Mouse (Mus musculus): ENCODE measurements around the gene Barhl2. TPM values are rescaled to one million over a fixed set of nuclear protein-coding genes. Genes with fewer than 3 reads are reported as not detected.
A peak's percentile ranks its signal among the peaks of the same experiment; 100 is the strongest.

The Barhl2 gene
- total RNA-seq, 2 experiments from 2014 or later: not detected

DNA sequence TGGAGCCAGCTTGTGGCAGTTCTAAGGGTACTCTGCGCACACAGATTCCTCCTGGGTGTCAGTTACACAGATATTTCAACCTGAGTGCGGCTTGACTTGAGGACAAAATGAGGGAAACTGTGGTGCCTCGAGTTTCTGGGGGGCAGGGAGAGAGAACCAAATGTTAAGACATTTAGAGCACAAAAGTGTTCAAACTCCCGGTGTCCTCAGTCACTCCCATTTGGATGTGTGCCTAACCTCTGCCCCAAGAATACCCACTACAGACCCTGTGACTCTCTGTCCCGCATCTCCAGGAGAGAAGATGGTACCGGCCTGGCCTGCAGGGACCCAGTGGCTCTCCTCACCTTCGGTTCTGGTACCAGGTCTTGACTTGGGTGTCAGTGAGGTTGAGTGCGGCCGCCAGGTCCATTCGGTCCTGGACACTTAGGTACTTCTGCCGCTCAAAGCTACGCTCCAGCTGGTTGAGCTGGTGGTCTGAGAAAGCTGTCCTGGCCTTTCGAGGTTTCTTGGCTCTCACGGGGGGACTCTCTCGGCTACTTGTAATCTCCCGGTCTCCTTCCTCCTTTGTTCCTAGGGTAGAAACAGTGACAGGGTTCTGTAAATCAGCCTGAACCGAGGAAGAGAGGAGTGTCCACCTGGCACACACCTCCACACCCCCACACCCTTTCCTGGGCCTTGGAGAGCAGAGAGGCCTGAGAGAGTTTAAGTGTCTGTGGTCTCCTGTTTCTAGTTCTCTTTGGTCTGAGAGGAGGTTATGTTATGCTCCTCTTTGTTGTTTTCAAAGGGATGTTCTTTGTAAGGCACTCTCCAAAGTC is 2.7 kb downstream of the Barhl2 start:
- no peak for DNase-seq (ENCODE audit: low spot score in 2 of 2)

DNA sequence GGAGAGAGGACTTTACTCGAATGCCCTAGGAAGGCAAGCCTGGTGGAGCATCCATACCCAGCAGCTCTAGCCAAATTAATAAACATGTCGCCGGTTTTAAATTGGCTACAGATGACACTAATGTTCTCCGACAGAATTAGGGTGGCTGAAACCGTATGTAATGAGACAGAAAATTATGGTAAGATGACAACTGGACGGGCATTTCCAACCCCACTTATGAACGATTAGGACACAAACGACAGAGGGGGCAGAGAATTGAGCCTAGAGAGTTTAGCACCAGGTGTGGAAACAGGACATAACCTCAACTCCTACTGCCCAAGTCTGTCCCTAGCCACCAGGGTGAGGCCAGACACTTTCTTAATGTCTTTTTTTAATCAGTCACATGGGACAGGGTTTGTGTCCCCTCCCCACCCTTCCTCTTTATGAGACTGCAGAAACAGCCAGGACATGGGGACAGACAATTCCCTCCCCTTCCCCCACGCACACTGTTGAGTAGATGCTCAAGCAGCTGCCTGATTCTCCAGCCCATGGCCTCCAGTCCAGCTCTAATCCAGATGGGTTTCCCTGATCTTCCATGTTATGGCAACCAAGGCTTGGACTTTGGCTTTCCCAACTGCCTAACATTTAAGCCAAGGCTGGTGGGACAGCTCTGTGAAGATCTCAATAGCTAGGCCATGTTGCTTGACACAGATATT is 3.4 kb downstream of the Barhl2 start:
- no peak for DNase-seq (ENCODE audit: low spot score in 2 of 2)

DNA sequence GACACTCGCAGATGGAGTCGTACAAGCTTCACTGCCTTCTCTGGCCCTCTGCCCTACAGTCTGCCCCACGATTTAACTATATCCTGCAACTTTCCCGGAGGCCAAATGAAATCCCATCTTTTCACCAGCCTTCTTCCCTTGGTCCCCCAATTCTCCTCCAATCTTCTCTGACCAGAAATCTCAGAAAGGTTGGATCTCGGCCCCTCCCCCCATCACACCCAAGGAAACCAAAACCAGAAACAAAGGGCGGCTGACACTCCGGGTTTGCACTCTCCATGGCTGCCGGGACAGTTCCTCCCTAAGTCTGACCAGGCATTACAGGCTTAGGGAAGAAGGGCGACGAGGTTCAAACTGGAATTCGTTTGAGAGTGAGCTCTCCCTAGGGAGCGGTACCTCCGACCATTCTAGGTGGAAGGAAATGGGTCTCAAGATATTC is 4.1 kb downstream of the Barhl2 start:
- DNase-seq (ENCODE audit: low spot score in 2 of 2): no peak

DNA sequence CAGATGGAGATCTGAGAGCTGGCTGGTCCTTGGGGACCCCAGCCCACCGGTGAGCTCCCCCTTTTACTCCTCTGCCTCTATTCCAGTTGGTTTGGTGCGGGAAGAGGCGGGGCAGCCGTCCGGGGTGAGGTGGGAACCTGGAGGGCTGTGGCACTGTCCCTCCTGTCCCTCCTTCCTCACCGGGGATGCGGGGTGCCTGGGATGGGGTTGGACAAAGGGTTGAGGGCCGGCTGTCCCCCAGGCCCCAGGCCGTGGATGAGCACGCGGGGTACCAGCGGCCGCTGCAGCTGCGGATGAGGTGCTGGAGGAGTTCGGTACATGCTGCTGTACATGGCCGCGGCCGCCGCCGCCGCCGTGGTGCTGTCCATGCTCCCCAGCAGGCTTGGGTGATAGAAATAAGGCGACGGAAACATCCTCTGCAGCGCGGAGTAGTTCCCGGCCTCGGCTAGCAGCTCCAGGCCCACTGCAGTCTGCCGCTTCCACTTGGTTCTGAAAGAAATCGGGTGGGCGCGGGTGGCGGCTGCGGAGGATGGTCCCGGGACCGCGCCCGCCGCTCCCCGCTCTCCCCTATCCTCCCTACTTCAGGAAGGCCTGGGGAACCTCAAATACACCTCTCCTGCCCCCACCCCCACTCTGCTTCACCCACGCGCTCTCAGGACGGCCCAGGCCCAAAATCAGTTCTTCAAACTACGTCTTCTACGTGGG is 4.6 kb downstream of the Barhl2 start:
- DNase-seq (ENCODE audit: low spot score in 2 of 2): no peak

DNA sequence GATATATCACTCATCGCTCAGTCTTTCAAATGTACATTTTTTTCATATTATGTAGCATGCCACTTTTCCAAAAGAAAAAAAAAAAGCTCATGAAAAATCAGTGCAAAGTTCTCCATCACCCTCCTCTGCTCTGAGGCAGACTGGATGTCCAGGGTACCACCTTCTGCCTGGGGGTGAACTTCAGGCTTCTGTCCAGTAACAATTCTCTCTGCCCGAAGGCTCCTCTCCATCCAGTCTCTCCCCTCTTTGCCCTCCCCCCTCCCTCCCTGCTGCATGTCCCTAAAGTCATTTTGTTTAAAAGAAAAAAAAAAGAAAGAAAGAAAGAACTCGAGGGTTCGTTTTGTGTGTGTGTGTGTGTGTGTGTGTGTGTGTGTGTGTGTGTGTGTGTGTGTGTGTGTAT is 5.3 kb downstream of the Barhl2 start:
- DNase-seq (ENCODE audit: low spot score in 2 of 2): no peak

DNA sequence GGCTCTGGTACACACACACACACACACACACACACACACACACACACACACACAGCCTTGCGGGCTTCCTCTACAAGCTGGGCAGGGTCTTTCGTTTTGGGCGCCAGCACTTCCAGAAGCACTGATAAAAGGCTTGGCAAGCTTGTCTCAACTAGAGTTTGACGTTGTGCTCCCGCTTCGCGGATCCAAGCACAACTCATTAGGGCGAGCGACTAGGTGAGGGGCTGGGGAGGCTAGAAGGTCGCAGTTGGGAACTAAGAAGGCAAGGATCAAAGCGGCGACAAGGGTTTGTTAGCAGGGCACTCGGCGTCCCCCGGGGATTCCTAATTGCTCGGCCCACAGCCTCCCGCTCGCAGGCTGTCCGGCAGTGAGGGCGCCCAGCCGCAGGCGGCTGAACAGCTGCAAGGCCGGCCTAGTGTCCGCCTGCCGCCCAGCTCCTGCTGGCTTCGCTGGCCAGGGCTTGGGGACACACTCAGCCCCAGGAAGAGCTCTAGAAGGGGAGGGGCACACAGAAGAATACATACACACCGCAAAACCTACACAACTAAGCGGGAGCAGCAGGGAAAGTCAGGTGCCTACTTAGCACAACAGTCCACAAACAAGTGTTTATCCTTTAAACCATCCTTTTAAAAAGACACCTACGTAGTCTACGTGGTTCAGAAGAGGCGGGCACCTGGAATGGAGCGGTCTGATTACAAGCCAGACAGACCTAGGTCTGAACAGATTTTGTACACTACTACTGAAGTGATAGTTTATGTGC is 6.1 kb downstream of the Barhl2 start:
- no peak for DNase-seq (ENCODE audit: low spot score in 2 of 2)

DNA sequence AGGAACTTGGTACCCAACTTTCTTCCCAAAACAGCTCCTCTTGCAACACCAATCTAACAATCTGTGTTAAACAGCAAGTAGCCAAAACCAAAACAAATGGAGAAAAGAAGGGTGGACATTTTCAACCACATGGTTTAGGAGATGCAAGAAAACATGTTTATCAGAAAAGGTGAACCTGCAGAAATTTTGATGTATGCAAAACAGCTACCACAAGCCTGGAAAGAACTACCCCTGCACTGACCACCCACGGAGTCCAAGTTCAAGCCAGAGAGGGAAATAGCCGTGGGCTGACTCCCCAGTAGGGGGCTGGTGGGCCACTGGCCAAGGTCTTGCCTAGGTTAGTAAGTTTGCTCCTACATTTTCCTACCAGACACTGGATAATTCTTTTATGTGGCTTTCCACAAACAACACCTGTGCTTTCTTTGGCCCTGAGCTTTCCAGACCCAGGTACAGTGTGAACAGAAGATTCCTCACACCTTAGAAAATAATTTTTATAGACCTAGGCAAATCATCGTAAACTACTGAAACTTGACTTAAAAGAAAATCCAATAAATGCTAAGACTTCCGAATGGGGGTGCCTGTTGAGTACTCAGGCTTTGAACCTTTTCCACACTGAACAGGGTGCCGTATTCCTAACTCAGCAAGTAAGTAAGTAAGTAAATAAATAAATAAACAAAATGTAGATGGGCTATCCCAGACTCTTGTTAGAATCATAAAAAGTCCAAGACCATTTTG is 7.4 kb downstream of the Barhl2 start:
- no peak for DNase-seq (ENCODE audit: low spot score in 2 of 2)

DNA sequence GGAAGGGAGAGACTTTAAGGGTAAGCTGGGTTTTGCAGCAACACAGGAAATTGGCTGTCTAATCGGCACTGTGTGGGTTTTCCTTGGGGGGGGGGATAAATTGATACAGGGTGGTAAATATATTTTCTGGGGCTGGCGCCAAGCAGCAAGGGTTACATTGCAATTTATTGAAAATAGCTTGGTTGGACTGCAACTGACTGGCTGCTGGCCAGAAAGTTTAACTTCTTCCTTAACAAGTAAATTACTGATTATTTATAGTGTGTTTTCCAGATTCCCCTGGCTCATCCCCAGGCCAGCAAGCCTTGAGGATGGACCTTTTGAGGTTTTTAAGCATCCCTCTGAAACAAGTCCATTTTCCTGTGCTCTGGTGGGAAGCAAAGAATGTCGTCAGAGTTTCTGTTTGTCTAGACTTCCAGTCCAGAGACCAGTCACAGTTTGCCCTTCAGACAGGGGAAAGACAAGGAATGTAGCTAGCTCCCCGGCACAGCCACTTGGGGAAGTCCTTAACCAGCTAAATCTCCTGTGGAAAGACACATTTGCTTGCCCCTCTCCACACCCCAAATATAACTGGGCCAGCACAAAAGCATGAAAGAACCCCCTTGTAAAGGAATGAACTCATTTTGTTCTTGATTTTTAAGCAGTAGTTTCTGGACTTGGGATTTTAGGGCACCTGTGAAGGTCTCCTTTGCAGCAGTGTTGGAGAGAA is 8.1 kb downstream of the Barhl2 start:
- no peak for DNase-seq (ENCODE audit: low spot score in 2 of 2)

DNA sequence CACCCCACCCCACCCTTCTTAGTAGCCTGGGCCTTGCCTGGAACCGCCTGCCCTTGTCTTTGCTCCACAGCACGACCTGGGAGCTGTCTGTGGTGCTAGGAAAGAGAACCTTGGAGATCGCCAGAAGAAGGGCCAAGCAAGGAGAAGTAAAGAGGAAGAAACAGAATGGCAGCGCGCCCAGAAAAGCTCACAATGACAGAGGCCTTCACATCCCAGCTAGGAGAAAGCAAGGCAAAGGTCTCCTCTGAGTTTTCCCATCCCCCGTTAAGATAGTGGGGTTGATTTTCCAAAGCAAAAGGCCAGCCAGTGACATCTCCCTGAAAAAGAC is 9.2 kb downstream of the Barhl2 start:
- no peak for DNase-seq (ENCODE audit: low spot score in 2 of 2)

DNA sequence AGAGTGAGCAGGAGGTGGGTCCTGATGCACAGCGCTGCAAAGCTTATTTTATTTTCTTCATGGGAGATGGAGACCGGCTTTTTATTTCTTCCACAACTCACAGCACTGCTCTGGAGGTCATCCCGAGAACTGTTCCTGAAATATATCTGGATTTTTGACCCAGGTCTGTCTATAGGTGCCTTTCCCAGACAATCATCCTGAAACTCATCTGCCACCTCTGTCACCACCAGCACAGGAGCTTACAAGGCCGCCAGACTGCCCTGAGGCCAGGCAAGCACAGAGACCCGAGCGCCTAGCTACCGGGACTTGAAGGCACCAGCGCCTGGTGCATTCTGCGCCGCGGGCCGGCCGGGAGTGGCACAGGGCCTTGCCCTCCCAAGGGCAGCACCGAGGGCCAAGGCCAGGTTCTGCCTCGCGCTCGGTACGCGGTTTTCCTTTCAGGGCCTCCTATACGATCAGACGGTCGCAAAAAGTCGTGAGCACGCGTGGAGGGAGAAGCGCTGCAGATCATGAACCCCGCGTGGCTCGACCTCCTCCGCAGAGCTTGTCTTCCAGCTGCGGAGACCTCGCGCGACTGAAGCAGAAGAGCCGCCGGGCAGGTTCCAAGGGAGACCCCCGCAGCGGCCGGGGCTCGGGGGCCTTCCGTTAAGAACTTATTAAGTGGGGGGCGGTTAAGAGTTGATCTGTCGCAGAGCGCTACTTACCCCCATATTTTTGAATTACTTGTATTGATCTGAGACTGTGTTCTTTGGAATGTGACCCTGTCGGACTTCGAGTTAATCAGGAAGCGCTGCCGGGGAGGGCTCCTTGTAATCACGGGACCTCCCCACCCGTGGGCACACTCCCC is 9.8 kb downstream of the Barhl2 start:
- DNase-seq (ENCODE audit: low spot score in 2 of 2): no peak

DNA sequence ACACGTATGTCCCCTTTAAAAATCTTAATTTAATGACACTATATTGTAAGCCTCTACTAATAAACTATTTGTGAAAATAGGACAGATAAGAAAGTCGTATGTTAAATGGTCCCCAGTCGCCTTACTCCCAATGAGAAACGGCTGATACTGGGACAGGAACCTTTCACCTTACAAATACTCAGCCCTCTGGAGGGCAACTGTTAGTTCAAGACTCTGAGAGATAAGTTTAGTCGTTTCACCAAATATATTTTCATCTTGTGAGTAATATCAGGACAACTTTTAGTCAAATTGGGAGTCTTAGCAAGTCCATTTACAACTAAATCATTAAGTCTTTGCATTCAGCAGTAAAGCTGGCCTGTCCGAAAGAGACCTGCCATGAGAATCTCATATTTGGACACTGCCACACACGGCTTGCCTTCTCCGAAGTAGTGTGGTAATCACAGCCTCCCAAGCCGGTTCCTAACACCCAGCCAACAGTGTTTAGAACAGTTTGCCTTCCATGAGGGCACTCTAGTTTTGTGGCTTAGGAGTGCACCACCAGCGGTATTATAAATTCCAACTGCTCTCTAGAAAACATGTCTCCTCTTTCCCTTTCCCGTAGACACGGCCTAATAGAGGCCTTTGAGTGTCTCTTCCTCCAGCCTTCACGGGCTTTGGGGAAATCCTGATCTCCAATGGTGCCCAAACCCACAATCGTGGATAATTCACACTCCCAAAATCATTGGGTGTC is 10.7 kb downstream of the Barhl2 start:
- no peak for DNase-seq (ENCODE audit: low spot score in 2 of 2)

DNA sequence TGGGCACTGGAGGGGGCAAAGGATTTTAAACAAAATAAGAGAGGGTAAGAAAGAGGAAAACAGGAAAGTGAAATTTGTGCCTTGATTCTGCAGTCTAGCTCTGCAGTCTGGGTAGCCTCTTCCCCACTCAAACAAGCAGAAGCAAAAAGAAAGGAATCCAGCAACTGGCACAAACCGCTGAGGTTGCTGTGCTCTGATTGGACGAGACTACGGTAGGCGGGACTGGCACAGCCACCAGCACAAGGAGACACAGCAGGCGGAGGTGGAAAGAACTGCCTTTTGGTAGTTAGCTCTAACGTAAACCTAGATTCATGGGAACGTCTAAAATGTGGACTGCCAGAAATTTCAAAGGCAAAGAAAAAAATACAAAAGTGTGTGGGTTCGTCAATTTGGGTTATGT is 11.4 kb downstream of the Barhl2 start:
- DNase-seq (ENCODE audit: low spot score in 2 of 2): no peak

DNA sequence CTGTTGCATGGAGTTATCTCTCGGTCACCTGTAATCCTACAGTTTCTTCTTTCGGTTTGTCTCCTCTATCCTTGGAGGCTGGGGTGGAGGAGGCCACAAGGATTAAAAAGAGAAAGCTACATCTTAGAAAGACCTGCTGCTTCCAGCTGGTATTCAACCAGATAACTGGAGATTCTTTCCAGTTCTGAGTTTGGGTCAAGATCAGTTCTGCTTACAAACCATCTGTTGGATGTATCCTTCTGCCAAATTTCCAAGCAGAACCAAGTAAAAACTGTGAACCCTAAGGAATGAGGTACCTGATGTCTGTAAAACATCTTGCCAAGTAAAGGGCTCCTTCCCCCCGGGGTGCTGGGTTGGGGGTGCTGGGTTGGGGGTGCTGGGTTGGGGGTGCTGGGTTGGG is 12.3 kb downstream of the Barhl2 start:
- DNase-seq (ENCODE audit: low spot score in 2 of 2): no peak

DNA sequence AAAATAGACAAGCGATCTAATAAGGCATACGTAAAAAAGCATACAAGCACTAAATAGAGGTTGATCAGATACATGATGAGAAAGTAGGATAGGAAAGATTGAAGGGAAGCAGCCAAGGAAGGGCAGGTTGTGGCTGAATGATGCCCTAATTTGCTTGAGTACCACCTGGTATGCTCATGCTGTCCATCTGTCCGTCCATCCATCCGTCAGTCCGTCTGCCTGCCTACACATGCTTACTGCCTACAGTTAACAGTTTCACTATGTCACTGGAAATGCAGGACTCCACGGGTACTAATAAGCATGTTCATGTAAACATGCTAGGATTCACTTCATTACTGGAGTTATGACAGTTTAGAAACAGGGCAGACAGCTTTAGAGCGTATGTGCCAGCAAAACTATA is 19.1 kb downstream of the Barhl2 start:
- no peak for DNase-seq (ENCODE audit: low spot score in 2 of 2)

DNA sequence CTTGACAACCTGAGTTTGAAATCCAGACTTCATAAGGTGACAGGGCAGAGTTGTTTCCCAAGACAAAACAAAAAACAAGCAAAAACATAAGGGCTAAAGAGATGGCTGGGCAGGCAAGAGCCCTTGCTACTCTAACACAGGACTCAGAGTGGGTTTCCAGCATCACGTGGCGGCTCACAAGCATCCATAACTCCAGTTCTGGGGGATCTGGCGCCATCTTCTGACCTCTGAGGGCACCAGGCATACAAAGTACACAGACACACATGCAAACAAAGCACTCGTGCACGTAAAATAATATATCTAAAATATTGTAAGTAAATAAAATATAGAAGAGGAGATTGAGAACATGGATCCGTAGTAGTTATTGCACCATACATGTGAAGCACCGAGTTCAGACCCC is 31.9 kb downstream of the Barhl2 start:
- no peak for DNase-seq (ENCODE audit: low spot score in 2 of 2)

DNA sequence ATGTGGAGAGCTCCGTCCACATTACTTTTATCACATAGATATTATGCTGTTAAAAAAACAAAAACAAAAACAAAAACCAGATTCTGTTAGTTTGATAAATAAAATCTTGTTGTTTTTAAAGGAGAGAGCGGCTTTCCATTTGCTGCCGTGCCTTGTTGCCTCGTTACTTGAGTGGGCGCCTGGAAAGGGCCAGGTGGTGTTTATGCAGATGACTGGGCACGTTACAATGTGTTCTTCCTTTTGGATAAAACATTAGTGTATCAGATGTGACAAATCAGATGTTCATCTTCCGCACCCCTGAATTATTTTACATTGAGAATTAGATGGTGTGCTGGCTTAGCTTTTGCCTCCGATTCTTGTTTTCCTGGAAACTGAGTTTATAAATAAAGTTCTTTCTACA is 37.1 kb downstream of the Barhl2 start:
- DNase-seq (ENCODE audit: low spot score in 2 of 2): no peak

DNA sequence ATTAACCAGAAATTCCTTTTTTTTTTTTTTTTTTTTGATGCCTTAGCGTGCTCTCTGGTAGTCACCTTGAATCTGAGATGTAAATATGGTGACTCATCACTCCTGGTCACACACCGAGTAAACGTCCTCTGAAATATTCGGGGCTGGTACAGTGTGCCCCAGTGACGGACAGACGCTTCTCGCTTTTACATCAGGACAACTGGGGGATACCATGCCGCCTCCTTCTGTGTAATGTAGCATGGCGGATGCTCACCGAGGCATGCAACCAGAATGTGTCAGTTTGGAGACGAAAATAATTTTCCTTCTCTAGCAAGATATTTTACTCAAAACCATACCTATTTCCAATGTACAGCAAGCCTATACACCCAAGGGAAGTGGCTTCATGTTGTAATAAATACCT is 37.6 kb downstream of the Barhl2 start:
- DNase-seq (ENCODE audit: low spot score in 2 of 2): no peak

DNA sequence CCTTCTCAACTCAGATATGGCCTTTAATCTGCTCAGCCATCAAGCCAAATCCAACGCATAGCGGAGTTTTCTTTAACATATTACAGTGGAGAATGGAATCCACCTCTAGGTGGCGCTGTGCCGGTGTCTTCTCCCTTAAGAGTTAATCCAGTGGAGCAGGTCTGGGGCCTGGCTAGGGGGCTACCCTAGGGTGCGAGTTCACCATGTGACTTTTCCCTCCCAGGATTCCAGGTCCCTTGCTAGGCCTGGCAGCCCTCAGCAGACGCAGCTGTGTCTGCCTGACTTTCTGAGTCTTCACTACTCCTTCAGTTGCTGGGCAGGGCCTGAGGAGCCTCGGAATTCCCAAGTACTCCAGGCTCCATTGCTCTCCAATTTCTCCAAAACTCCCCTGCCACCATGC is 40.8 kb downstream of the Barhl2 start:
- DNase-seq (ENCODE audit: low spot score in 2 of 2): peak in 1 of 2 experiments; percentile 10

DNA sequence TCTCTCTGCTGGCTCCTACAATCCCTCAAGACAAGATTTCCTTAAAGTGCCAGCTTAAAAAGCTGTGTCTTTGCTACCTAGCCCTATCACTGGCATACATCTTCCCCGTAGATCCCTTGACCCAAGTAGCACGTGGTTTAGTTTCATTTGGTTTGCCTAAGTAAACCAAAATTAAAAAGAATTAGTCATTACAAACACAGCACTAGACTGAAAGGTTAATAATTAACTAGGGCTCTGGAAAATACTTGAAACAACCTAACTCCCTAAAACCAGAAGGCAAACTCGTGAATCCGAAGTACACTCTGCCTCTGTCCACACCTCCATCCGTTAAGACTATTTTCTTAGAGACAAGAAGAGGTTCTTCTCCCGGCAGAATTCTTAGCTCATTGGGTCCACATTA is 41.4 kb downstream of the Barhl2 start:
- DNase-seq (ENCODE audit: low spot score in 2 of 2): no peak
